Mouse (Mus musculus) forelimb bud, embryonic 11.5 days (tissue): Measurements from ENCODE around the gene Podxl.
A peak's percentile ranks its signal among the peaks of the same experiment; 100 is the strongest.

Source experiments
- DNase-seq: peaks from one replicate; pipeline ENCODE4 v3.0.0-alpha.2; 2012; ENCODE audit warnings: low read depth, low spot score

The Podxl gene

GRCm38 (mm10) chr6:31563235-31564181 lies at the start of gene Podxl:
Podxl (minus strand) TSS chr6:31563981.
- peak; percentile 47 for DNase-seq

- no peak for DNase-seq
Measured at GRCm38 (mm10) chr6:31612560-31613270, 48.9 kb upstream of the Podxl start.

GRCm38 (mm10) chr6:31606429-31606828 lies 42.6 kb upstream of the Podxl start:
- no peak for DNase-seq

GRCm38 (mm10) chr6:31604629-31605265 lies 41.0 kb upstream of the Podxl start:
- DNase-seq: no peak

GRCm38 (mm10) chr6:31602489-31602888 lies 38.7 kb upstream of the Podxl start:
- no peak for DNase-seq

GRCm38 (mm10) chr6:31601131-31601530 lies 37.4 kb upstream of the Podxl start:
- no peak for DNase-seq

- no peak for DNase-seq
Measured at GRCm38 (mm10) chr6:31599863-31600262, 36.1 kb upstream of the Podxl start.

- DNase-seq: no peak
Measured at GRCm38 (mm10) chr6:31598349-31598911, 34.6 kb upstream of the Podxl start.

GRCm38 (mm10) chr6:31597136-31597460 lies 33.3 kb upstream of the Podxl start:
- no peak for DNase-seq

GRCm38 (mm10) chr6:31596346-31597135 lies 32.8 kb upstream of the Podxl start:
- DNase-seq: peak; percentile 69

- no peak for DNase-seq
Measured at GRCm38 (mm10) chr6:31592579-31593238, 28.9 kb upstream of the Podxl start.

GRCm38 (mm10) chr6:31592128-31592527 lies 28.3 kb upstream of the Podxl start:
- no peak for DNase-seq

- no peak for DNase-seq
Measured at GRCm38 (mm10) chr6:31591676-31592075, 27.9 kb upstream of the Podxl start.

GRCm38 (mm10) chr6:31590754-31591153 lies 27.0 kb upstream of the Podxl start:
- no peak for DNase-seq

GRCm38 (mm10) chr6:31589268-31589667 lies 25.5 kb upstream of the Podxl start:
- DNase-seq: no peak

GRCm38 (mm10) chr6:31587655-31588054 lies 23.9 kb upstream of the Podxl start:
- no peak for DNase-seq

GRCm38 (mm10) chr6:31586127-31586526 lies 22.3 kb upstream of the Podxl start:
- no peak for DNase-seq

GRCm38 (mm10) chr6:31576151-31576550 lies 12.4 kb upstream of the Podxl start:
- no peak for DNase-seq

GRCm38 (mm10) chr6:31575063-31575462 lies 11.3 kb upstream of the Podxl start:
- no peak for DNase-seq

GRCm38 (mm10) chr6:31571459-31571858 lies 7.7 kb upstream of the Podxl start:
- DNase-seq: no peak
